ENCODE assay signal across 19 mouse cellular contexts in the genomic region with DNA sequence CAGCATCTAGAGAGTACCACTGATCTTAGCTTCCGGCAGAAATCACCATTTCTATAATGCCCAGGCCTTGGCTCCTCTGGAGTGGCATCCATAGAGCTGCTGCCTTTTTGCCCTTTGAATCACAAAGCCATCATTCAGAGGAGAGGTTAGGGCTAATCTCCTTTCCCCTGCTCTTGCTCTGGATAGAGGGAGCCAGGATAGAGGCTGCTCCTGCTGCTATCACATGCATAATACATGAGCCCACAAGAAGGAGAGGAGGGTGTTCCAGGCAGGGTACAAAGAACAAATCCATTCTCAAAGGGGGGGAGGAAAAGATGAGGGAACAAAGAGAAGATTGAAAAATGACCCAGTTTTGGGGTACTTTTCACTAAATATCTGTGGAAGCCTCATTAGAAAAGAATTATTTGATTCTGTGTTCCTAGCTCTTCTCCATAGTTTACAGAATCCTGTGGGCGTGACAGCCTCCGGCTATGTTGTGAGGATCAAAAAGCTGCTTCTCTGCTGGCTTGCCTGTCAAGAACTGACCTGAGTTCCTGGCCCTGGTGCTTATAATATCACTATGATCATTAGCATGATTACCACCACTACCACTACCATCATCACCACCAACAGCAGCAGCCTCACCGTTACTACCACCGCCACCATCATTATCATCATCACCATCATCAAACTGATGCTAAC. TPM values are rescaled to one million over a fixed set of nuclear protein-coding genes. Genes with fewer than 3 reads are reported as not detected.
DNase-seq lines count a peak whose midpoint lies in the region; ATAC-seq lines count a peak whose summit lies in the region.
"Had no signal": no experiment of that assay in that cellular context is flagged by ENCODE, and none has a peak within 500 bp of the region (broad histone marks: within the 10 kb centered on the region; RNA-seq: fewer than 3 reads in every experiment).

No protein-coding gene starts in this region.

- H3K9ac ChIP-seq in forebrain, embryonic 12.5 days: no peak overlapping the region
- H3K9ac ChIP-seq in hindbrain, embryonic 13.5 days: no peak overlapping the region
- H3K9ac ChIP-seq in midbrain, embryonic 14.5 days (replicated peaks; ENCODE audit: low read length): no peak overlapping the region
- H3K9ac ChIP-seq: heart, embryonic 15.5 days; limb, embryonic 13.5 days; liver, postnatal 0 days had no signal

- no peaks in the 10 kb centered on the region for H3K9me3 ChIP-seq in forebrain, embryonic 12.5 days
- no peaks in the 10 kb centered on the region for H3K9me3 ChIP-seq in hindbrain, embryonic 13.5 days
- no peaks in the 10 kb centered on the region for H3K9me3 ChIP-seq in midbrain, embryonic 14.5 days (ENCODE audit: control insufficient read depth, low read length)
- H3K9me3 ChIP-seq: heart, embryonic 15.5 days; limb, embryonic 13.5 days had no signal

- peaks cover 12% of the 10 kb centered on the region for H3K4me1 ChIP-seq in forebrain, embryonic 12.5 days
- H3K4me1 ChIP-seq in hindbrain, embryonic 13.5 days (replicated peaks): peaks cover 10% of the 10 kb centered on the region
- H3K4me1 ChIP-seq in midbrain, embryonic 14.5 days (ENCODE audit: control insufficient read depth, insufficient read depth, low read length): peaks cover 9% of the 10 kb centered on the region
- H3K4me1 ChIP-seq: heart, embryonic 15.5 days; limb, embryonic 13.5 days had no signal

- 0 out of 2 replicates have a peak overlapping the region, but pooled peaks have one; percentile 1 for H3K4me2 ChIP-seq in forebrain, embryonic 12.5 days
- H3K4me2 ChIP-seq in hindbrain, embryonic 13.5 days: no peak overlapping the region
- no peak overlapping the region for H3K4me2 ChIP-seq in midbrain, embryonic 14.5 days (ENCODE audit: low read length)
- H3K4me2 ChIP-seq: heart, embryonic 15.5 days; limb, embryonic 13.5 days had no signal

- WGBS in forebrain, embryonic 12.5 days: 33% methylated on average over 5 of the region's 5 CpGs
- WGBS in hindbrain, embryonic 13.5 days: 45% methylated on average over 5 of the region's 5 CpGs
- 25% methylated on average over 5 of the region's 5 CpGs for WGBS in midbrain, embryonic 14.5 days

- H3K27me3 ChIP-seq in forebrain, embryonic 12.5 days: peaks cover 9% of the 10 kb centered on the region
- H3K27me3 ChIP-seq in hindbrain, embryonic 13.5 days: no peaks in the 10 kb centered on the region
- no peaks in the 10 kb centered on the region for H3K27me3 ChIP-seq in midbrain, embryonic 14.5 days (ENCODE audit: control insufficient read depth, insufficient read depth, low read length)
- H3K27me3 ChIP-seq: heart, embryonic 15.5 days; limb, embryonic 13.5 days had no signal

- no peak overlapping the region for H3K4me3 ChIP-seq in forebrain, embryonic 12.5 days (replicated peaks)
- H3K4me3 ChIP-seq in hindbrain, embryonic 13.5 days: no peak overlapping the region
- no peak overlapping the region for H3K4me3 ChIP-seq in midbrain, embryonic 14.5 days (replicated peaks; ENCODE audit: low read depth, low read length)
- H3K4me3 ChIP-seq: heart, embryonic 15.5 days; left cerebral cortex, adult 2 months; limb, embryonic 13.5 days had no signal

- no peak overlapping the region for H3K27ac ChIP-seq in forebrain, embryonic 12.5 days
- no peak overlapping the region for H3K27ac ChIP-seq in hindbrain, embryonic 13.5 days
- H3K27ac ChIP-seq in midbrain, embryonic 14.5 days (replicated peaks; ENCODE audit: low read depth, low read length): peak overlapping the region; percentile 55
- H3K27ac ChIP-seq: heart, embryonic 15.5 days; left cerebral cortex, adult 2 months; limb, embryonic 13.5 days had no signal

- DNase-seq in R1 (ENCODE audit: low read depth, low spot score): peak; percentile 85
- DNase-seq in midbrain, embryonic 14.5 days: peak; percentile 77
- no peak for DNase-seq in layer of hippocampus, adult 18-20 months (ENCODE audit: low spot score in 2 of 2)
- no peak for DNase-seq in adrenal gland, postnatal 36 days
- no peak for DNase-seq in lung, postnatal 14 days
- no peak for DNase-seq in urinary bladder, postnatal 4 days (ENCODE audit: low spot score in 2 of 2)
- DNase-seq: adrenal gland, postnatal 14 days; cerebellum, postnatal 25 days; kidney, adult 8-10 months; liver, postnatal 0 days; lung, postnatal 36 days; right cerebral cortex, postnatal 25 days had no signal

- no peaks in the 10 kb centered on the region for H3K36me3 ChIP-seq in forebrain, embryonic 12.5 days (replicated peaks)
- no peaks in the 10 kb centered on the region for H3K36me3 ChIP-seq in hindbrain, embryonic 13.5 days
- no peaks in the 10 kb centered on the region for H3K36me3 ChIP-seq in midbrain, embryonic 14.5 days (ENCODE audit: control insufficient read depth, insufficient read depth, low read length)
- H3K36me3 ChIP-seq: heart, embryonic 15.5 days; limb, embryonic 13.5 days had no signal

- peak; percentile 90 for ATAC-seq in forebrain, embryonic 12.5 days (ENCODE audit: low FRiP score)
- ATAC-seq in hindbrain, embryonic 13.5 days (ENCODE audit: low FRiP score): 0 out of 2 replicates have a peak, but pooled peaks have one; percentile 74
- peak; percentile 92 for ATAC-seq in midbrain, embryonic 14.5 days (ENCODE audit: low FRiP score, low TSS enrichment)
- ATAC-seq: liver, postnatal 0 days had no signal

RNA-seq across cellular contexts. Expression of gene Fam196b, which starts 16.8 kb away (rescaled TPM):
- 0.86 and 1.7 TPM in 2 replicates for polyA plus RNA-seq in forebrain, embryonic 12.5 days (2016; fragmentation: Nextera tagmentation; extraction: Ambion mirVana)
- 3.5 and 3.8 TPM in 2 replicates for polyA plus RNA-seq in hindbrain, embryonic 13.5 days (2015; fragmentation: Nextera tagmentation; extraction: Ambion mirVana)
- 3.7 TPM in 2 replicates for polyA plus RNA-seq in midbrain, embryonic 14.5 days (2014; fragmentation: Nextera tagmentation; extraction: Ambion mirVana)
- total RNA-seq in layer of hippocampus, adult 18-20 months (2021): under 1 TPM; 0.74 to 0.79 TPM
- total RNA-seq in adrenal gland, postnatal 36 days (2021): under 1 TPM in 1 of 2 experiments, not detected in 1; 0.07 TPM
- total RNA-seq: adrenal gland, postnatal 14 days; granulocyte monocyte progenitor cell, adult 5-6 weeks had no signal
- polyA plus RNA-seq: C2C12 had no signal

Comparison
In these comparisons a context has a peak if more than half of its experiments do, and no peak if none do; other contexts are left out.
1. DNase-seq: peak in R1 (single experiment) and midbrain, embryonic 14.5 days (single experiment); none in layer of hippocampus, adult 18-20 months (0 of 2), adrenal gland, postnatal 36 days (0 of 2), lung, postnatal 14 days (single experiment) and urinary bladder, postnatal 4 days (0 of 2).
2. Peak in every context shown above with its lines, with median percentiles within 50 percentile points of each other: ATAC-seq.